Mouse (Mus musculus) liver, embryonic 15.5 days (tissue): ENCODE results near the gene Nid2. TPM values are rescaled to one million over a fixed set of nuclear protein-coding genes. Genes with fewer than 3 reads are reported as not detected.

ENCODE experiments used
- ATAC-seq: fragments of 200-750 bp; cut with Nextera tagmentation; 2 replicates; pipeline ENCODE4 v1.8.0; 2017; ENCODE audit warnings: moderate number of reproducible peaks, mild to moderate bottlenecking, moderate library complexity; ENCODE audit not compliant: insufficient read depth
- H3K27ac ChIP-seq: fragments of 300-500 bp; sonication (generic); replicated peaks from 2 replicates; pipeline ENCODE4 v1.5.1; 2015; ENCODE audit warnings: mild to moderate bottlenecking, inconsistent platforms
- H3K27me3 ChIP-seq: fragments of 300-500 bp; sonication (generic); 2 replicates; pipeline ENCODE4 v1.6.1; 2015; ENCODE audit warnings: mild to moderate bottlenecking, inconsistent platforms
- H3K36me3 ChIP-seq: fragments of 300-500 bp; sonication (generic); replicated peaks from 2 replicates; pipeline ENCODE4 v1.6.1; 2015; ENCODE audit warnings: moderate library complexity, mild to moderate bottlenecking, inconsistent platforms
- H3K4me1 ChIP-seq: fragments of 300-500 bp; sonication (generic); replicated peaks from 2 replicates; pipeline ENCODE4 v1.6.1; 2015; ENCODE audit warnings: inconsistent platforms
- H3K4me2 ChIP-seq: fragments of 300-500 bp; sonication (generic); 2 replicates; pipeline ENCODE4 v1.6.1; 2015; ENCODE audit warnings: moderate library complexity, mild to moderate bottlenecking, inconsistent platforms
- H3K4me3 ChIP-seq: fragments of 300-500 bp; sonication (generic); replicated peaks from 2 replicates; pipeline ENCODE4 v1.5.1; 2015; ENCODE audit warnings: mild to moderate bottlenecking, inconsistent platforms
- H3K9ac ChIP-seq: fragments of 300-500 bp; sonication (generic); 2 replicates; pipeline ENCODE4 v1.6.1; 2015; ENCODE audit warnings: moderate library complexity, mild to moderate bottlenecking, inconsistent platforms
- H3K9me3 ChIP-seq: fragments of 300-500 bp; sonication (generic); replicated peaks from 2 replicates; pipeline ENCODE4 v1.6.1; 2016; ENCODE audit warnings: inconsistent platforms
- WGBS: fragments of 180-500 bp; shearing (Covaris S2); methylation state at CpG from one replicate; pipeline ENCODE4 v1.1.7; 2015; ENCODE audit warnings: mixed read lengths; ENCODE audit not compliant: insufficient replicate concordance; 5-methylcytosine and 5-hydroxymethylcytosine counted together
- polyA plus RNA-seq: library from polyadenylated mRNA; unstranded; fragments of >200 nt; fragmentation: Nextera tagmentation; extraction: Ambion mirVana; gene quantifications from 2 replicates; pipeline ENCODE4 v1.2.1, GENCODE M21; 2015

The Nid2 gene
- polyA plus RNA-seq, 1 experiment from 2014 or later: 13.1 TPM

GRCm38 (mm10) chr14:19746232-19746631 is 4.8 kb upstream of the Nid2 start:
- H3K4me2 ChIP-seq: no peak overlapping the region
- no peak overlapping the region for H3K9ac ChIP-seq
- no peak overlapping the region for H3K4me3 ChIP-seq
- WGBS: 61% methylated on average over 2 of the region's 2 CpGs
- ATAC-seq: no peak
- no peak overlapping the region for H3K27ac ChIP-seq
- H3K4me1 ChIP-seq: peaks cover 11% of the 10 kb centered on the region; the same call in 1 of the 2 replicates
- H3K9me3 ChIP-seq: no peaks in the 10 kb centered on the region
- H3K36me3 ChIP-seq: no peaks in the 10 kb centered on the region
- peaks cover 11% of the 10 kb centered on the region for H3K27me3 ChIP-seq

GRCm38 (mm10) chr14:19746731-19747130 is 4.3 kb upstream of the Nid2 start:
- H3K9me3 ChIP-seq: no peaks in the 10 kb centered on the region

GRCm38 (mm10) chr14:19749743-19750142 is 1.3 kb upstream of the Nid2 start:
- peaks cover 23% of the 10 kb centered on the region for H3K4me1 ChIP-seq
- ATAC-seq: no peak
- no peak overlapping the region for H3K27ac ChIP-seq
- WGBS: 40% methylated on average over 2 of the region's 2 CpGs
- H3K27me3 ChIP-seq: peaks cover 35% of the 10 kb centered on the region
- H3K36me3 ChIP-seq: no peaks in the 10 kb centered on the region
- H3K9ac ChIP-seq: no peak overlapping the region
- H3K4me2 ChIP-seq: no peak overlapping the region
- no peaks in the 10 kb centered on the region for H3K9me3 ChIP-seq
- H3K4me3 ChIP-seq: no peak overlapping the region

More at GRCm38 (mm10) chr14:19746731-19747130, 4.3 kb upstream of the Nid2 start:
- peaks cover 14% of the 10 kb centered on the region for H3K4me1 ChIP-seq
- no peak overlapping the region for H3K4me2 ChIP-seq
- no peak overlapping the region for H3K4me3 ChIP-seq
- H3K27me3 ChIP-seq: peaks cover 16% of the 10 kb centered on the region
- no peak for ATAC-seq
- no peak overlapping the region for H3K27ac ChIP-seq
- H3K36me3 ChIP-seq: no peaks in the 10 kb centered on the region
- 49% methylated on average over 2 of the region's 2 CpGs for WGBS
- H3K9ac ChIP-seq: no peak overlapping the region

DNA sequence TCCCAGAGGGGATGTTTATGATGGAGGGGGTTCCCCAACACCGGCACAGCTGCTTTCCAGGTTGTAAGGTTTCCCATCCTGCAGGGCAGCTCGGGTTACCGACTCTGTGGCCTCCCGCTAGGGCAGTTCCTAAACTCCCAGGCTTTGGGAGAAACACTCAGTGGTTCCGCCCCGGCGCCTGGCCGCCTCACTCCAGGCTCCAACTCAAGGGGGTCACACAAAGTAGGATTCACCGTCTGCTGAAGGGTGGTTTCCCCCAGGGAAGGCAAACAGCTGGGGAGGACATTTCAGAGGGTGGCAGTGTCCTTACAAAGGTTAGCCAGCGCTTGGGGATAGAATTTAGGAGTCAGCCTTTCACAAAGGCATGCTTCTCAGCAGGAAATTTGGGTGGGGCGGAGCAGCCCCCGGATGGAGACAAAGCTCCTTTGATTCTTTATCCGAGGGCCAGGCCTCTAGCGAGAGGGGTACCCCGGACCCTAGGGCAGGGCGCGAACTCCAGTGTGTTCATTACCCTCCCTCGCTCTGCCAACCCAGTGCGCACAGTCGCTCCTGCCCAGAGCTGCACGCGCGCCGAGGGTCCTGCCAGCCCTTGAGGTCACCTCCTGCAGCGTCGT is 547 bp upstream of the Nid2 start:
- H3K36me3 ChIP-seq: no peaks in the 10 kb centered on the region
- no peak for ATAC-seq
- no peak overlapping the region for H3K9ac ChIP-seq
- H3K4me3 ChIP-seq: peak overlapping the region; percentile 58
- H3K4me2 ChIP-seq: peak overlapping the region; percentile 80
- 9% methylated on average over 26 of the region's 26 CpGs for WGBS
- H3K9me3 ChIP-seq: no peaks in the 10 kb centered on the region
- peaks cover 23% of the 10 kb centered on the region for H3K4me1 ChIP-seq
- peaks cover 35% of the 10 kb centered on the region for H3K27me3 ChIP-seq
- no peak overlapping the region for H3K27ac ChIP-seq

DNA sequence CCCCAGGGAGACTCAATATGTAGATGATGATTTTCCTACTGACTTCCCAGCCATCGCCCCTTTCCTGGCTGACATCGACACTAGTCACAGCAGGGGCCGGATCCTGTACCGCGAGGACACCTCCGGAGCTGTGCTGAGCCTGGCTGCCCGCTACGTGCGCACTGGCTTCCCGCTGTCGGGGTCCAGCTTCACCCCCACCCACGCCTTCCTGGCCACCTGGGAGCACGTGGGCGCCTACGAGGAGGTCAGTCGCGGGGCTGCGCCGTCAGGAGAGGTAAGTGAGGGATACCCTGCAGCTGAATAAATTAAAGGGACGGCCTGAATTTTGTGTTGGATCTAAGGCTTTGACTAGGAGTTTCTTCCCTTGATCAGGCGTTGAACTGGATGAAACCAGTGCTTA is 1.2 kb downstream of the Nid2 start:
- Histone ChIP-seq H3K9ac (no peak overlapping the region; the same call in 1 of the 2 replicates), H3K27me3 (peaks cover 35% of the 10 kb centered on the region), H3K36me3 (no peaks in the 10 kb centered on the region), H3K4me1 (peaks cover 23% of the 10 kb centered on the region), H3K27ac (no peak overlapping the region), H3K4me3 (peak overlapping the region; percentile 58), H3K4me2 (peak overlapping the region; percentile 80), H3K9me3 (no peaks in the 10 kb centered on the region)
- 9% methylated on average over 21 of the region's 21 CpGs for WGBS
- no peak for ATAC-seq

DNA sequence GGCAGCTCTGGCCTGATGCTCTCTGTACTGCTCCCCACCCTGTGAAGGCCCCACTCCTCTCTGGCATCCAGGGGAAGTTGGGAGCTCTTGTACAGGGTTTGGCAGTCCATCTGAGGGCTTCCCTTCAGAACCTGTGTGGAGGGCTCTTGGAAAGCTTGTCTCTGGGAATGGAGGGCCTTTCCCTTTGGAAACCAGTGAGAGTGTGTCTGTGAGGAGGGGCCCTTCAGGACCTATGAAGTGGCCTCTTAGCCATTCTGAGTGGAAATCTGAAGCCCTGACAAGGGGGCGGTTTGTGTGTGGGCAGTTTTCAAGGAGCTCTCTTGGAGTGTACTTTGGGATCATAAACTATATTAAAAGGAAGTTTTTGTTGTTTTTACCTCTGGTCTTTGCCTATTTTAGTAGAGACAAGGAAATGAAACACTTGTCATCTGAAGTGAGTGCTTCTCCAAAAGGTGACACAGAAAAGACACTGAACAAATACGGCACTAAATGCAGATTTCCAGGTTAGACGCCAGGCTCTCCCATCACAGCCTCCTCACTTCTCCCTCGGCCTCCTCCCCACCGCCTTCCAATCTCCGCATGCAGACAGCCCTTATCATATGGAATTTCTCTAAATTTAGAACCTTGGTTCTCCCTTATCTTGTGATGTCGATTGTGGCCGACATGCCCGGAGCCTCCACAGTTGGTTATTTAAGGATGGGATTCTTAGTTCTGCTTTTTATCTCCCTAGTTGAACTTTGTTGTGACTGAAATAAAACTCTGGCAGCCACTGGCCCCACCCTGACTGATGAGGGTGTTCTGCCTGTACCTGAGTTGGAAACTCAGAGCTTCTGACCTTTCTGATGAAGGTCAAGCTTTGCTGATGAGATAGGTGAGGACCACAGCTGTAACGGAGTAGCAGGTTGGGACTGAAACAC is 8.5 kb downstream of the Nid2 start:
- Histone ChIP-seq H3K27ac (no peak overlapping the region), H3K4me2 (no peak overlapping the region), H3K27me3 (no peaks in the 10 kb centered on the region), H3K9me3 (no peaks in the 10 kb centered on the region), H3K9ac (no peak overlapping the region), H3K36me3 (no peaks in the 10 kb centered on the region), H3K4me3 (no peak overlapping the region), H3K4me1 (peaks cover 35% of the 10 kb centered on the region)
- ATAC-seq: no peak
- WGBS: 29% methylated on average over 10 of the region's 10 CpGs

DNA sequence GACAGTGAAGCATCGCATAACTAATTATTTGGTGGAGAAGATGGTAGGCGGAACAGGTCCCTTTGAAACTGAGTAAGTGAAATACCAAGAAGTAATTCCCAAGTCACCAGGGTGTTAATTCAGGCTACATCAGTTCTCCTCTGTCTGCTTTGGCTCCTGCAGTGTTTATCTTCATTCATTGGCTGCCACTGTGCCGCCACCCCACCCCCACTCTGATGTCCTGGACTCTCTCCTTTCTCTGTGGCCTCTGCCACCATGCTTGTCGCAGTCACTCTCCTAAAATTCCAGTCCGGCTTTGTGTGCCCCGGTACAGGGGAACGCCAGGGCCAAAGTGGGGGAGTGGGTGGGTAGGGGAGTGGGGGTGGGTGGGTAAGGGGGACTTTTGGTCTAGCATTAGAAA is 9.7 kb downstream of the Nid2 start:
- H3K27ac ChIP-seq: no peak overlapping the region
- H3K9ac ChIP-seq: no peak overlapping the region
- no peaks in the 10 kb centered on the region for H3K36me3 ChIP-seq
- WGBS: 53% methylated on average over 7 of the region's 7 CpGs
- H3K4me2 ChIP-seq: no peak overlapping the region
- no peaks in the 10 kb centered on the region for H3K9me3 ChIP-seq
- H3K4me3 ChIP-seq: no peak overlapping the region
- no peaks in the 10 kb centered on the region for H3K27me3 ChIP-seq
- H3K4me1 ChIP-seq: peaks cover 44% of the 10 kb centered on the region
- ATAC-seq: no peak

- no peak overlapping the region for H3K4me3 ChIP-seq
- no peak overlapping the region for H3K4me2 ChIP-seq
- no peaks in the 10 kb centered on the region for H3K36me3 ChIP-seq
- H3K4me1 ChIP-seq: peaks cover 55% of the 10 kb centered on the region
- H3K27me3 ChIP-seq: no peaks in the 10 kb centered on the region
- 32% methylated on average over 4 of the region's 4 CpGs for WGBS
- no peak overlapping the region for H3K27ac ChIP-seq
- ATAC-seq: no peak
- H3K9me3 ChIP-seq: no peaks in the 10 kb centered on the region
- no peak overlapping the region for H3K9ac ChIP-seq
Observed at GRCm38 (mm10) chr14:19762014-19762413, 10.9 kb downstream of the Nid2 start.

- H3K4me1 ChIP-seq: peaks cover 57% of the 10 kb centered on the region
- no peaks in the 10 kb centered on the region for H3K27me3 ChIP-seq
- no peaks in the 10 kb centered on the region for H3K36me3 ChIP-seq
- no peak overlapping the region for H3K9ac ChIP-seq
- H3K27ac ChIP-seq: no peak overlapping the region
- WGBS: 62% methylated on average over 8 of the region's 8 CpGs
- no peak overlapping the region for H3K4me2 ChIP-seq
- no peak overlapping the region for H3K4me3 ChIP-seq
- no peaks in the 10 kb centered on the region for H3K9me3 ChIP-seq
- ATAC-seq: no peak
Observed at GRCm38 (mm10) chr14:19763527-19763926, 12.5 kb downstream of the Nid2 start.

- ATAC-seq: no peak
- Histone ChIP-seq H3K4me3 (no peak overlapping the region), H3K27me3 (no peaks in the 10 kb centered on the region), H3K9me3 (no peaks in the 10 kb centered on the region), H3K4me2 (no peak overlapping the region), H3K4me1 (peaks cover 59% of the 10 kb centered on the region), H3K36me3 (no peaks in the 10 kb centered on the region), H3K9ac (no peak overlapping the region), H3K27ac (no peak overlapping the region)
- 27% methylated on average over 8 of the region's 8 CpGs for WGBS
Observed at GRCm38 (mm10) chr14:19764331-19764730, 13.3 kb downstream of the Nid2 start.

DNA sequence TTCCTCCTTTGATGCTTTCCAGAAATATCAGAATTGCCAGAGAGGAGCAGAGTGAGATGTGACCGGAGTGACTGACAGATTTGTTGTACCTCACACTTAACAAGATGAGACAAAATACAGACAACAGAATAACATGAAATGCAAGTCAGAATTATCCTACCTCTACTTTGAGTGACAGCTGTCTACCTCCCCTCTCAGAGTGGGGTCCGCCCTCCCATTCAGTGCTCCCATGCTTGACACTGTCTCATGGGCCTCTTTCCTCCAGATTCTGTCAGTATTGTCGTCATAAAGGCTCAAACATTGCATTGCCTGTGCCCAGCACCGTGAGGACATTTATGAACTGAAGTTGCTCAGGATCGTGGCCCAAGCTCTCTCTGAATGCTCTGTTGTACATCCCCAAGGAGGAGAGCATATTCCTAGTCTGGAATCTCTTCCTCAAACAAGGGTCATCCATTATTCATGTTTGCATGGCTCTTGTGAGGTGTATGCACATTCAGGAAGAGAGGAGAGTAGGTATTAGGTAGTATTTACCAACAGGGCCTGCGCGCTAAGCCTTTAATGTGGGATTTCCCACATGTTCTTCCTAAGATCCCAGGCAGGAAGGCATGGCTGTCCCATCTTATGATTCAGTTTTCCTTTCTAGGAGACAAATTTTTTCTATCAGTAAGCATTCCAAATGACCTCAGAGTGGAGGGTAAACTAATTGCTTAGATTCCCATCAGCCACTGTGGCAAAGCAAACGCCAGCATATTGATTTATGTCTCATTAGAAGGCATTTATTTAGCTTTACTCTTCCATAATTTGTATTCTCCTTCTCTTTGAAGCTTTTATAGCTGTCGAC is 14.7 kb downstream of the Nid2 start:
- H3K4me1 ChIP-seq: peaks cover 61% of the 10 kb centered on the region
- H3K4me3 ChIP-seq: no peak overlapping the region
- H3K27me3 ChIP-seq: no peaks in the 10 kb centered on the region
- ATAC-seq: no peak
- H3K36me3 ChIP-seq: no peaks in the 10 kb centered on the region
- no peak overlapping the region for H3K4me2 ChIP-seq
- H3K9ac ChIP-seq: no peak overlapping the region
- no peak overlapping the region for H3K27ac ChIP-seq
- 65% methylated on average over 9 of the region's 9 CpGs for WGBS
- no peaks in the 10 kb centered on the region for H3K9me3 ChIP-seq
